Mouse (Mus musculus) intestine, postnatal 0 days (tissue): Measurements from ENCODE around the gene Mettl16. TPM values are rescaled to one million over a fixed set of nuclear protein-coding genes. Genes with fewer than 3 reads are reported as not detected.

Experiments
- ATAC-seq: fragments of 200-750 bp; cut with Nextera tagmentation; 2 replicates; pipeline ENCODE4 v1.8.0; 2017; ENCODE audit warnings: mild to moderate bottlenecking, moderate TSS enrichment, moderate library complexity
- H3K27ac ChIP-seq: fragments of 300-500 bp; sonication (generic); 2 replicates; pipeline ENCODE4 v1.5.1; 2014; ENCODE audit warnings: mild to moderate bottlenecking, low read depth, low read length, moderate library complexity
- H3K27me3 ChIP-seq: fragments of 300-500 bp; sonication (generic); replicated peaks from 2 replicates; pipeline ENCODE4 v1.6.1; 2014; ENCODE audit warnings: low read length, mixed read lengths; ENCODE audit not compliant: control insufficient read depth, insufficient read depth
- H3K36me3 ChIP-seq: fragments of 300-500 bp; sonication (generic); 2 replicates; pipeline ENCODE4 v1.6.1; 2014; ENCODE audit warnings: mild to moderate bottlenecking, moderate library complexity; ENCODE audit not compliant: control insufficient read depth, insufficient read depth
- H3K4me1 ChIP-seq: fragments of 300-500 bp; sonication (generic); replicated peaks from 2 replicates; pipeline ENCODE4 v1.6.1; 2014; ENCODE audit warnings: antibody characterized with exemption, low read length, mixed read lengths; ENCODE audit not compliant: control insufficient read depth, insufficient read depth
- H3K4me2 ChIP-seq: fragments of 300-500 bp; sonication (generic); replicated peaks from 2 replicates; pipeline ENCODE4 v1.6.1; 2014; ENCODE audit warnings: low read depth, mild to moderate bottlenecking, moderate library complexity
- H3K4me3 ChIP-seq: fragments of 300-500 bp; sonication (generic); 2 replicates; pipeline ENCODE4 v1.5.1; 2014; ENCODE audit warnings: low read depth, low read length
- H3K9ac ChIP-seq: fragments of 300-500 bp; sonication (generic); 2 replicates; pipeline ENCODE4 v1.6.1; 2014; ENCODE audit warnings: mild to moderate bottlenecking, low read depth, low read length
- H3K9me3 ChIP-seq: fragments of 300-500 bp; sonication (generic); 2 replicates; pipeline ENCODE4 v1.6.1; 2016; ENCODE audit warnings: mixed run types; ENCODE audit not compliant: control insufficient read depth
- CTCF ChIP-seq: sonication (generic); IDR thresholded peaks from 2 replicates; pipeline ENCODE4 v1.5.1; 2016; ENCODE audit warnings: low read depth, mild to moderate bottlenecking, control low read depth, antibody characterized with exemption, moderate library complexity
- WGBS: fragments of 180-500 bp; shearing (Covaris S2); extraction: QIAGEN DNeasy Blood & Tissue Kit; methylation state at CpG from one replicate; pipeline ENCODE4 v1.1.7; 2014; 5-methylcytosine and 5-hydroxymethylcytosine counted together
- polyA plus RNA-seq: library from polyadenylated mRNA; unstranded; fragments of >200 nt; fragmentation: Nextera tagmentation; extraction: Ambion mirVana; gene quantifications from 2 replicates; pipeline ENCODE4 v1.2.1, GENCODE M21; 2015

Gene Mettl16
- polyA plus RNA-seq, 1 experiment from 2014 or later = 9.6 TPM

- Histone ChIP-seq H3K9me3 (no peaks in the 10 kb centered on the region), H3K27me3 (no peaks in the 10 kb centered on the region), H3K4me2 (peak overlapping the region; percentile 89), H3K4me1 (peaks cover 16% of the 10 kb centered on the region; the same call in 1 of the 2 replicates), H3K27ac (peak overlapping the region; percentile 95), H3K9ac (peak overlapping the region; percentile 89), H3K36me3 (peaks cover 7% of the 10 kb centered on the region; the same call in 1 of the 2 replicates), H3K4me3 (peak overlapping the region; percentile 82)
- peak; percentile 71 for ATAC-seq
- 0 out of 2 replicates have a peak, but pooled peaks have one; percentile 2 for TF ChIP-seq CTCF
- WGBS = under 1% methylated on average over 61 of the region's 61 CpGs
Measured at GRCm38 (mm10) chr11:74831606-74832451, 61.2 kb downstream of the Mettl16 start.

- peak overlapping the region; percentile 82 for H3K4me3 ChIP-seq
- peaks cover 22% of the 10 kb centered on the region for H3K4me1 ChIP-seq
- H3K4me2 ChIP-seq = peak overlapping the region; percentile 89
- peak overlapping the region; percentile 95 for H3K27ac ChIP-seq
- peak overlapping the region; percentile 71 for H3K9ac ChIP-seq
- WGBS = under 1% methylated on average over 26 of the region's 26 CpGs
- H3K36me3 ChIP-seq = peaks cover 7% of the 10 kb centered on the region; the same call in 1 of the 2 replicates
- H3K27me3 ChIP-seq = no peaks in the 10 kb centered on the region
- no peak for ATAC-seq
- TF ChIP-seq CTCF = no peak
- no peaks in the 10 kb centered on the region for H3K9me3 ChIP-seq
Measured at GRCm38 (mm10) chr11:74832503-74833143, 62.0 kb downstream of the Mettl16 start.

GRCm38 (mm10) chr11:74833536-74834358, 63.1 kb downstream of the Mettl16 start:
- TF ChIP-seq CTCF = no peak
- H3K27ac ChIP-seq = peak overlapping the region; percentile 75
- no peak for ATAC-seq
- H3K9me3 ChIP-seq = no peaks in the 10 kb centered on the region
- no peak overlapping the region for H3K4me3 ChIP-seq
- peak overlapping the region; percentile 89 for H3K4me2 ChIP-seq
- H3K27me3 ChIP-seq = no peaks in the 10 kb centered on the region
- H3K36me3 ChIP-seq = peaks cover 7% of the 10 kb centered on the region; the same call in 1 of the 2 replicates
- peaks cover 14% of the 10 kb centered on the region for H3K4me1 ChIP-seq
- 73% methylated on average over 8 of the region's 8 CpGs for WGBS
- peak overlapping the region; percentile 22; the same call in 1 of the 2 replicates for H3K9ac ChIP-seq

GRCm38 (mm10) chr11:74834359-74834638, 63.7 kb downstream of the Mettl16 start:
- ATAC-seq = no peak

GRCm38 (mm10) chr11:74834650-74835277, 64.1 kb downstream of the Mettl16 start:
- Histone ChIP-seq H3K4me2 (0 out of 2 replicates have a peak overlapping the region, but pooled peaks have one; percentile 3), H3K27me3 (no peaks in the 10 kb centered on the region), H3K27ac (peak overlapping the region; percentile 75), H3K4me1 (peaks cover 9% of the 10 kb centered on the region), H3K36me3 (peaks cover 7% of the 10 kb centered on the region; the same call in 1 of the 2 replicates), H3K4me3 (no peak overlapping the region), H3K9ac (peak overlapping the region; percentile 22), H3K9me3 (no peaks in the 10 kb centered on the region)
- WGBS = 32% methylated on average over 5 of the region's 5 CpGs
- no peak for TF ChIP-seq CTCF
- ATAC-seq = no peak

More at GRCm38 (mm10) chr11:74834359-74834638, 63.7 kb downstream of the Mettl16 start:
- H3K27ac ChIP-seq = peak overlapping the region; percentile 75
- H3K9me3 ChIP-seq = no peaks in the 10 kb centered on the region
- peak; percentile 51 for TF ChIP-seq CTCF
- peaks cover 12% of the 10 kb centered on the region for H3K4me1 ChIP-seq
- peaks cover 7% of the 10 kb centered on the region; the same call in 1 of the 2 replicates for H3K36me3 ChIP-seq
- H3K9ac ChIP-seq = peak overlapping the region; percentile 22; the same call in 1 of the 2 replicates
- WGBS = 27% methylated on average over 1 of the region's 1 CpGs
- H3K4me2 ChIP-seq = no peak overlapping the region
- no peaks in the 10 kb centered on the region for H3K27me3 ChIP-seq
- H3K4me3 ChIP-seq = no peak overlapping the region
